Mouse (Mus musculus) kidney, adult 11 months (tissue): ENCODE results near the gene Hba-a2.
A peak's percentile ranks its signal among the peaks of the same experiment; 100 is the strongest.
"Not testable (repeated sequence)": the region's sequence is repeated elsewhere in the genome, so short reads cannot be mapped to it uniquely, and the experiment has no call there.

ENCODE experiments used
- DNase-seq: peaks from one replicate; pipeline ENCODE4 v3.0.0; 2022

The Hba-a2 gene

GRCm38 (mm10) chr11:32296203-32296602, at the start of gene Hba-a2:
Gene Hba-a2, plus strand, starts transcription at chr11:32296489.
- DNase-seq, result not testable (repeated sequence)

GRCm38 (mm10) chr11:32247068-32247467, 49.2 kb upstream of the Hba-a2 start:
- no peak for DNase-seq

- DNase-seq, result no peak
Observed at GRCm38 (mm10) chr11:32248350-32248749, 47.9 kb upstream of the Hba-a2 start.

GRCm38 (mm10) chr11:32250880-32251763, 45.2 kb upstream of the Hba-a2 start:
- no peak for DNase-seq

- no peak for DNase-seq
Observed at GRCm38 (mm10) chr11:32253121-32253520, 43.2 kb upstream of the Hba-a2 start.

- no peak for DNase-seq
Observed at GRCm38 (mm10) chr11:32256146-32256545, 40.1 kb upstream of the Hba-a2 start.

GRCm38 (mm10) chr11:32256566-32256965, 39.7 kb upstream of the Hba-a2 start:
- DNase-seq, result no peak

GRCm38 (mm10) chr11:32262674-32263415, 33.4 kb upstream of the Hba-a2 start:
- DNase-seq, result no peak

GRCm38 (mm10) chr11:32265117-32265738, 31.1 kb upstream of the Hba-a2 start:
- no peak for DNase-seq

- DNase-seq, result no peak
Observed at GRCm38 (mm10) chr11:32266194-32266593, 30.1 kb upstream of the Hba-a2 start.

- no peak for DNase-seq
Observed at GRCm38 (mm10) chr11:32266776-32267175, 29.5 kb upstream of the Hba-a2 start.

- DNase-seq, result peak; percentile 94
Observed at GRCm38 (mm10) chr11:32267188-32267884, 29.0 kb upstream of the Hba-a2 start, which contains the start of gene Nprl3. Gene Nprl3, minus strand, starts transcription at chr11:32267707.

GRCm38 (mm10) chr11:32267964-32268363, 28.3 kb upstream of the Hba-a2 start:
- no peak for DNase-seq

GRCm38 (mm10) chr11:32268952-32269351, 27.3 kb upstream of the Hba-a2 start:
- DNase-seq, result no peak

GRCm38 (mm10) chr11:32271178-32271577, 25.1 kb upstream of the Hba-a2 start:
- DNase-seq, result no peak

- DNase-seq, result no peak
Observed at GRCm38 (mm10) chr11:32276347-32276746, 19.9 kb upstream of the Hba-a2 start, which contains the start of gene Hba-x. Gene Hba-x, plus strand, starts transcription at chr11:32276400.

GRCm38 (mm10) chr11:32277736-32278457, 18.4 kb upstream of the Hba-a2 start:
- DNase-seq, result no peak

- DNase-seq, result no peak
Observed at GRCm38 (mm10) chr11:32278458-32278957, 17.8 kb upstream of the Hba-a2 start.

- DNase-seq, result no peak
Observed at GRCm38 (mm10) chr11:32280646-32281045, 15.6 kb upstream of the Hba-a2 start.

- no peak for DNase-seq
Observed at GRCm38 (mm10) chr11:32281416-32282144, 14.7 kb upstream of the Hba-a2 start.
